Mouse (Mus musculus): Measurements from ENCODE around the gene Map3k5.

Gene Map3k5

DNA sequence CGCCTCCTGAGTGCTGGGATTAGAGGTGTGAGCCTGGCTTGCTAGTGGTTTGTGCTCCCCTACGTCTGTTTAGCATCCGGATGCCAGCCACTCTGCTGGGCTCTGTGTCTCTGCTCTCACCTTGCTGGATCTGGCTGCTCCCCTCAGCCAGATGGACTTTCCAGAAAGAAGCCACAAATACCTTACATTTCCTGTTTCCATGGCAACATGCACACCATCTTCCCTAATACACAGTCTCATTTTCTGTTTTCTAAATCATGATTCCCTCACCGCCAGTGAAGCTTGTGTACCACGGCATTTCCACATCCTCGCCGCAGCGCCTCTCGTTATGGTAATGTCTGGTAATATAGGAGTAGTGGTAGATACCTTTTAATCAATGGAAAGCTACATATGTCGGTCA lies 84.1 kb downstream of the Map3k5 start:
- DNase-seq, result no peak

DNA sequence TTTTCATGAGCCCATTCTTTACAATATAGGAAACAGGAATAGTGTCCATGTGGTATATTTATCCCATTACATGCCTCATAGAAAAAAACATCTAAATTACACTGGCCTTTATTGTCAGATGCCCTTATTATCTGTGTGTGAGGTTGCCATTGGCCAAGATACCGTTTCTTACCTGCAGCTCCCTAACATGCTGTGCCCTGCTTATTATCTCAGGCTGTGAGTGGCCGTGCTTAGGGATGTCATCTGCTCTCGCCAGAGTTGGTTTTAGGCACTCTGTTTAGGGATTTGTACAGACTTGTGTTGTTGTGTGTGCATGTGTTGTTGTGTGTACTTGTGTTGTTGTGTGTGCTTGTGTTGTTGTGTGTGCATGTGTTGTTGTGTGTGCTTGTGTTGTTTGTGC lies 84.5 kb downstream of the Map3k5 start:
- DNase-seq, result no peak

DNA sequence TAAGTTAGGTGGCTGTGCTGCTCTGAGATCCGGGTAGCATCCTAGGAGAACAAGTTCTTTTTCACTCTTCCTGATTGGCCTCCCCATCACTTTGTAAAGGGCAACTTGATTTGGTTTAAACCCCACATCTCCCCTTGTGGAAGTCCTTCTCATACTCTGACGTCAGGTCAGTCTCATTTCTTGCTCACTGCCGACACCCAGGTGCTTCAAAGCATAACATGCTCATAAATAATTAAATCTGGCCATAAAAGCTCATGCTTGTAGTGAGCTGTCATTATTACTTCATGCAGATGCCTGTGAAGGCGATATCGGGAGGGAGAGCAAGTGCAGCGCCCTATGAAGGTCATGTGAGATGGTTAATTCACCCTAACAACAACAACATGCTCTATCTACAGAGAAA lies 87.0 kb downstream of the Map3k5 start:
- no peak for DNase-seq

DNA sequence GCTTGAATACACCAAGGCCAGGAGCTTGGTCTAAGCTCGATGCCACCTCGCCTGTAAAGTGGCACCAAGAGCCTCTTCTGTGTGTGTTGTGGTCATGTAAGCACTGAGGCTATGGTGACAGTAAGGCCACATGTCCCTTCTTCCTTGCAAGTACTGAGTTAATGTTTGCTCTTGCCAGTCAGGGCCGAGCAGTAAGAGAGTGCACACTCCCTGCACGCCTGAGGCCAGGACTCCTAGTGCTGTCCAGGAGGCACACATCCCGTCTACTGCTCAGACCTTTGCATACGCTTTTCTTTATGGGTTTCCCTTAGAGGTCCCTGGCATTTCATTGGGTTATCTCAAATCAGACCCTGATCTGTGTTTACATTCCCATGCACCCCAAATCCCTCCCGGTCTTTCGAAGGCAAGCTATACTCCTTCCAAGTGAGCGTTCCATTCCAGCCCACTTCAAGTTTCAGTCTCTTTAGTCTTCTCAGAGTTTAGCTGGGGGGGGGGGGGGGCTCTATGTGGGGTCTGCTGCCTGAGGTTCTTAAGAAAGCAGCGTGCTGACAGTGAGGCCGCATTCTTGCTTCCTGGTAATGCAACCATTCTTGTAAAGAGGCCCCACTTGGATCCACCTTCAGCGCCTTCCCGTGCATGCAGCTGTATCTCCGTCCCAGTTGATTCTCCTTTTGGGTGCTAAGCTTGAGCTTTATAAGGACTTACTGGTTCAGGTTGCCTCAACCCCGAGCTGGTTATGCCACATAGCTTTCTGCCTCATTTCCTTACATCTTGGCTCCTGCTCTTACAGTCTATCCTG lies 87.6 kb downstream of the Map3k5 start:
- no peak for DNase-seq

DNA sequence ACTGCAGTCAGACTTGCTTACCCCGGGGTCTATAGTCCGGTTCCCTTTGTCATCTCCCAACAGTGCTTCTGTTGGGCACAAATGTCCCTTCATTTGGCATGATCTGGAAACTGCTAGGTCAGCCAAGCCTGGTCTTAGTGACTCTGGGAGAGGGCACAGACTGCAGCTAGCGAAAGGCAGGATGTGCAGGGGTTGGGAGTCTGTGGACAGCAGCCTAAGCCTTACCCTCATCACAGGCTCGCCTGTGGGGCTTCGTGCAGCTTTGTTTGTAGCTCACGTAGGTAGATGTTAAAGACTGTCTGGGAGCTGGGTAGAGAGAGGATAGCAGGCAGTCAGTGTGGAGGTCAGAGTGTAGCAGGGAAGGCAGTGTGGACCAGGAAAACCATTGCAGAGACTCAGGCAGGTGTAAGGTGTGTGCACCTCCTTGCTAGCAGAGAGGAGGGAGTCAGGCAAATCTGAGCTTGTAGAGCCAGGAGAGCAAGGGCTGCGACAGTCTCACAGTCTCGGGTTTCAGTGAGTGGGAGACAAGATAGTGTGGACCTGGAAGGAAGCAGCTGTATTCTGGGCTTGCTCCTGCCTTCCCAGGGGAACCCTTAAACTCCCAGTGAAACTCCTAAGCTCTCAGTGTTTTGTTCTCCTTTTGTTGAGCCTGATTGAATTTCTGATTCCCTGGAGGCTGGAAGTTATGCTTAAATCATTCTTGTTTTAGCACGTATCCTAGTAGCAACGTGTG lies 88.5 kb downstream of the Map3k5 start:
- DNase-seq, result no peak

DNA sequence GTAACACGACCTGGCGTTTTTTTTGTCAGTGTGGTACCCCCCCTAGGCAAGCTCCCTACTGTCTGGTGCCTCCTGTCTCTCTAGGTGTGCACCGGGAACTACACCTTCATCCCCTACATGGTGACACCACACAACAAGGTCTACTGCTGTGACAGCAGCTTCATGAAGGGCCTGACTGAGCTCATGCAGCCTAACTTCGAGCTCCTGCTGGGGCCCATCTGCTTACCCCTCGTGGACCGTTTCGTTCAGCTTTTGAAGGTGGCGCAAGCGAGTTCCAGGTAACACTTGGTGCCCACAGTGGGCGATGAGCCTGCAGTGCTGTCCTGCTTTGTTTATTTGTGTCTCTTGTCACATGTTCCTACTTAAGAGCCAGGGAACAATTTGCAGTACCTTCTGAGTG lies 89.3 kb downstream of the Map3k5 start:
- no peak for DNase-seq

DNA sequence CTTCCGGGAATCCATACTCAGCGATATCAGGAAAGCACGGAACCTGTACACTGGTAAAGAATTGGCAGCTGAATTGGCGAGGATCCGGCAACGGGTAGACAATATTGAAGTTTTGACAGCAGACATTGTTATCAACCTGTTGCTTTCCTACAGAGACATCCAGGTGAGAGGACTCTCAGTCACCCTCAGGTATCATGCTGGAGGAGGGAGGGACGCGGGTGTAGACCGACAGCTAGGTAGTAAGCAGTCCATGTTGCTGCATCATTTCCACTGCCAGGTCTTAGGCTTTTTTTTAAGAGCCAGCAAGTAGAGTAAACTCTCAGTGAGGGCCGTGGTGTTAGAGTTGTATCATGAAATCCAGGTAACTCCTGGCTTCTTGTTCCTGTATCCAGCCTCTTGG lies 90.6 kb downstream of the Map3k5 start:
- DNase-seq, result no peak

DNA sequence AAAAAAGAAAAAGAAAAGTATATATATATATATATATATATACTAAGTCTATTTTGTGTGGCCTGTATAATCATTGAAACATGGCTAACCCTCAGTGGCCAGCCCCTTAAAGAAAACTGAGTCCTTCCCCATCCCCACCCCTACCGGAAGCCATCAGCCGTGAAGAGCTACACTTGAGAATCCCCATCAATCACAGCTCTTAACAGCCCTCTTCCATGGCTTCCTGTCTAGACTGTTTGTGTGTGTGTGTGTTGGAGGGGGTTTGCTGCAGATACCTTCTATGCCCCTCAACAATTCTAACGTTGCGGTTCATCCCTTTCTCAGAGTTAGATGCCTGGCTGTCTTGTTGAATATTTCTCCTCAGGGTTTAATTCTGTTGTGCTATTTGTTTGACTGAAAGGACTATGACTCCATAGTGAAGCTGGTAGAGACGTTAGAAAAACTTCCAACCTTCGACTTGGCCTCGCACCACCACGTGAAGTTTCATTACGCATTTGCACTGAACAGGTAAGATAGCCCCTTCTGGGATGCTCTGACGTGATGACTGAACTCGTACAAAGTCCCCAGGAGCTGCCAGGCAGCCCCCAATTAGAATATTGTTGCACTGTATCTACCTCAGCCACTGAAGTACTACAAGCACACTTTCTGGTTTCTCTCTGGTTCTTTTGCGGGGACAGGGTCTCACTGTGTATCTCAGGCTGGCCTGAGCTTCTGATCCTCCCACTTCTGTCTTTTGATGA lies 91.7 kb downstream of the Map3k5 start:
- DNase-seq, result no peak

DNA sequence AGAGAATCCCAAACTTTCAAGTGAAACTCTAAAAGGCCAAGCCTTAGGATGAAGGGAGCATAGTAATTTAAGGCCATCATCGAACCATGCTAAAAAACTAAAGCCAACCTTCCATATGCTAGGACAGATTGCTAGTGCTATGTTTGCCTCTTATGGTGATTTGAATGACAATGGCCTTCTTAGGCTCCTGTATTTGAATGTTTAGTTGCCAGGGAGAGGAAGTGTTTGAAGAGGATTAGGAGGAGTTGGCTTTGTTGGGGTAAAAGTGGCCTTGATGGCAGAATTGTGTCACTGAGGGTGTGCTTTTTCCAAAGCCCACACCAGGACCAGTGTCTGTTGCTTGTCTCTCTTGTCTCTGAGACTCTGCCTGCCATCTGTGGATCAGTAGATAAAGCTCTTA lies 96.4 kb downstream of the Map3k5 start:
- DNase-seq, result no peak

DNA sequence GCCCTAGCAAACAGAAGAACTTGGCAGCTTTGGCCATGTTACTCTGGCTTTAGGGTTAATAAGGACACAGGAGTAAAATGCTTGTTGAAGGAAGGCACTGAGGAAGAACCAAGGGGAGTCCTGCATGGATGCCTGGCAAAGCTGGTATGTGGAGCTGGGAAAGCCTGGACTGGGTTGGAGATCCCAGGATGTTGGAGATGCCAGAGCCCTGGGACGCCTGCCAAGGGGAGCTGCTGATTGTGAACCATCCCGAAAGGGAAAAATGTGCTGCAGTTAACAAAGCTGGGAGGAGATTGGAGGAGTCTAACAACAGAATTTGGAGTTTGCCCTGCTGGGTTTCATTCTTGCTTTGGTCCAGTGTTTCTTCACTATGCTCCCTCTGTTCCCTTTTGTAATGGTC lies 97.7 kb downstream of the Map3k5 start:
- peak; percentile 94 for DNase-seq

DNA sequence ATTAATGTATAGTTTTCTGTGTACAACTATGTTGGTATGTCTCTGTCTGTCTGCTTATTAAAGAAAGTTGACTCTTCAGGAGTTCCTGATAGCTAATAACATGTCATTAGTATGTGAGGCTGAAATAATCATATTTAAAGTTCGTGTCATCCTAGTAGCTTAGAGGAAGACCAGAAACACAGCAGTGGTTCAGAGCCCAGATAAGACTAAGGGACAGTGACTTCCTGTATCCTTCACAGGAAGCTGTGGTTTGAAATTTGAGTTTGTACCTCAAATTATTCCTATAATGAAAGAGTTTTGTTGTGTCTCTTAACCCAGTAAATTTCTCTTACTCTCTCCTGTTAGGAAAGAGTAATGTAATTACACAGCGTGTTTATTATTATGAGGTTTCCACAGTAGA lies 102.1 kb downstream of the Map3k5 start:
- DNase-seq, result no peak

DNA sequence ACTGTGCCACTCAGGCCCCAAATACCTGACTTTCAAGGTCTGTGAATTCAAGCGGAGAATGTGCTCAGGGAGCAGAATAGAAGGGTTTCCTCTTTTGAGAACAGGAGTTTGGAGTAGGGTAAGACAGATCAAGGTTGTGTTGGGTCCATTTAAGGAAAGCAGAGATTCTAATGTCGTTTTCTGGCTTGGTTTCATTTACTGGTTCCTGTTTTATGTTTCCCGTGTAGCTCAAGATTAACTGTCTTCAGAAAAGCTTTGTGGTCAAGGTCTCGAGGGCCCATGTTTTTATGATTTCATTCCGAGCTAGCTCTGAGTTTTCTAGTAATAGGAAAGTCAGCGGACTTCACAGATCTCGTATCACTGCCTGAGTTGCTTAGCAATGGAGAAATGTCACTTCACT lies 102.6 kb downstream of the Map3k5 start:
- DNase-seq, result no peak

DNA sequence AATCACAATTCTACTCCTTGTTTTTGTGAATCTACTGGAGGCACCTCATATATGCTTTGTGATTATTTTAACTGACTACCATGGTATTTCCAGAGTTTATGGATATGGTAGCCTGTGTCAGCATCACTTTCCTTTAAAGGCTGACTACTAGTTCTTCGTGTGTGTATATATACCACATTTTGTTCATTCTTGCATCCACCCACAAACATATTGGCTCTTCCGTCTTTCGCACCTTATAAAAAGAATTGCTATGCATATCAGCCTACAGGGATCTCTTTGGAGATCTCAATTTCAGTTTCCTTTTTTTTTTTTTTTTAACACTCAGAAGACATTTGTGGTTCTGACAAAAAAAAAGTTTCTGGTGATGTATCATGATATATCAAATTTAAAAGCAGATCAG lies 105.3 kb downstream of the Map3k5 start:
- DNase-seq, result no peak

DNA sequence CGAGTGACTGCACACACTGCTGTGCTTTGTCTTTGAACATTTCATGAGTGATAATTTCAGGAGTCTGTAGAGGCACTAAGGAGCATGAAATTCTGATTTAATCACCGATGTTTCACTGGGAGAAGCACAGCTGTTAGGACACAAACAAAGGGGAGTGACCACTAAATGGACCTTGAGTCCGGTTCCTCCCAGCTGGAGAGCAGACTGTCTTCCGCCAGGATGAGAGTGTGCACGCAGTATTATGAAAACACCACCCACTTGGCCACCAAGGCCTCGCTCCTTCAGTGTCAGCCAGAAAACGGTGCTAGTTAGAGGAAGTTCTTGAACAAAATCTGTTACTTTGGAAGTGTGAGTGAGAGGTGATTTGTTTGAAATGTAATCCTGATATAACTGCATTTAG lies 105.8 kb downstream of the Map3k5 start:
- DNase-seq, result peak; percentile 75

DNA sequence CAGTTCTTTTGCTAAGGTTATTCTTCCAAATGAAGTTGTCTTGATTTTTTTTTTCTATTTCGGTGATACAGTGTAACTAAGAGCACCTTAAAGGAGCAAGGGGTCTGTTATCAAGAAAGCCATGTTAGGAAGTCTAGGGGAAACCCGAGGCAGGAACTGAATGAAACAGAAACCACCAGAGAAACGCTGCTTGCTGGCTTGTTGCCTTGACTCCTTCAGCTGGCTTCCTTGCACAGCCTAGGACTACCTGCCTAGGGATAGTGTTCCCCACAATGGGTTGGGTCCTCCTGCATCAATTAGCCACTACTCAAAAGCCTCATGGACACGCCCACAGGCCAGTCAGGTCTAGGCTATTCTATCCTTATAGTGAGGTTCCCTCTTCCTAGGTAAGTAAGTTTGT lies 106.4 kb downstream of the Map3k5 start:
- no peak for DNase-seq

DNA sequence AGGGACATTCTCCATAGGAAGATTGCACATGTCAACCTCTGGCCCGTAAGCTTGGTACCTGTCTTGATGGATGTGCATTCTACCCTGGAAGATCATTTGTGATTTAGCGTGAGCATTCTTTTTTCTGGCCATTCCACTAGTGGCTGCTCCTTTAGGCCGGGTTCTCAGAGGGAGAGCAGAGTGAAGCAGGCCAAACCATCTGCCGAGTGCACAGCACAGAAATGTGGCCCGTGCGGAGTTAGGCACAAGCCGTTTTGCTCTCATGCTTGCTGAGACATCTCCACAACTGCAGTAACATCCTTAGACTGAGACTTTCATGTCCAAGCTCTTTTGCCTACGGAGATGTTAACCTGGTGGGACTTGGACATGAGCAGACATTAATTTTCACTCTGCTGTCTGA lies 107.8 kb downstream of the Map3k5 start:
- no peak for DNase-seq

DNA sequence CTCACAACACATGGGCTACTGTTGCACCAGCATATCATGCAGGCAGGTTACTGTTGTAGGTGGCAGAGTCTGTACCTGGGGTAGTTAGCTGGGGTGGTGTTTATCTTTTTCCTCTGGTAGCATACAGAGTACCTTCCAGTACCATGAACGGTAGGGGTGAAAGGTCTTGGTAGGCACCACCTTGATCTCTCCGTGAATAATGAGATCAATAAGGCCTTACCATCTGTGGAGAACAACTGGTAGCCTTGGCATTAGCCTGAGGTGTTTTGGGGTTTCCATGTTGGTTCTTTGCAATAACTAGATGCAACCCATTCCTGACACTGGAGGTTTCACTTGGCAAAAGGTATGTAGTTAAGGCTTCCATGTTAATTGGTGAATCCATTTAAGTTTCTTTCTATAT lies 109.8 kb downstream of the Map3k5 start:
- DNase-seq, result no peak

DNA sequence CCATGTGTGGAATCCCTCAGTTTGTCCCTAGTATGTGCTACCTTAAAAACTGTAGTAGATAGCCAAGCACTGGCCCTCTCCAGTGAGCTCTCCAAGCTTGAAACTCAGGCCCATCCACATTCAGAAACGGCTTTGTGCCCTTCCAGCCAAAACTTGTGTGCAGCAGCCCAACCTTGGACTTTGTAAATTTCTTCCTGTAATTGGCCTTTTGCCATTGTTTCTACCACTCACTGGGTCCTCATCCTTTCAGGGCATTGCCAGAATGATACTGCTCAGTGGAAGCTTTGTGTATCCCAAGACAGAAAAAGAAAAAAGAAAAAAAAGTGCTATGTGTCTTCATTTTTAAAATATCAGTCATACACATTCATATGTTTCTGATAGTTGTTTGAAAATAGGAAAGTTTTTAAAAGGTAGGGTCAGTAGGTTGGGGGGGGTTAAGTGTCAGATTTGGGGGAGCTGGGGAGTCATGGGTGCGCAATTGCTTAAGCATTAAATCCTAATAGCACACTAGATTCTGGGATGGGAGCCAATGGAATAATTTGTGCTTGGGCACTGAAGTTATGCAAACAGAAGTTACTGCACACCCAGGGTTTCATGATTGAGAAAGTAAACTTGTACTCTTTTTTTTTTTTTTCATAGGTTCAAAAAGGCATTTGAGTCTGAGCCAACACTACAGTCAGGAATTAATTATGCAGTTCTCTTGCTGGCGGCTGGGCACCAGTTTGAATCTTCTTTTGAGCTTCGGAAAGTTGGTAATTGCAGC lies 111.6 kb downstream of the Map3k5 start:
- DNase-seq, result peak; percentile 89

DNA sequence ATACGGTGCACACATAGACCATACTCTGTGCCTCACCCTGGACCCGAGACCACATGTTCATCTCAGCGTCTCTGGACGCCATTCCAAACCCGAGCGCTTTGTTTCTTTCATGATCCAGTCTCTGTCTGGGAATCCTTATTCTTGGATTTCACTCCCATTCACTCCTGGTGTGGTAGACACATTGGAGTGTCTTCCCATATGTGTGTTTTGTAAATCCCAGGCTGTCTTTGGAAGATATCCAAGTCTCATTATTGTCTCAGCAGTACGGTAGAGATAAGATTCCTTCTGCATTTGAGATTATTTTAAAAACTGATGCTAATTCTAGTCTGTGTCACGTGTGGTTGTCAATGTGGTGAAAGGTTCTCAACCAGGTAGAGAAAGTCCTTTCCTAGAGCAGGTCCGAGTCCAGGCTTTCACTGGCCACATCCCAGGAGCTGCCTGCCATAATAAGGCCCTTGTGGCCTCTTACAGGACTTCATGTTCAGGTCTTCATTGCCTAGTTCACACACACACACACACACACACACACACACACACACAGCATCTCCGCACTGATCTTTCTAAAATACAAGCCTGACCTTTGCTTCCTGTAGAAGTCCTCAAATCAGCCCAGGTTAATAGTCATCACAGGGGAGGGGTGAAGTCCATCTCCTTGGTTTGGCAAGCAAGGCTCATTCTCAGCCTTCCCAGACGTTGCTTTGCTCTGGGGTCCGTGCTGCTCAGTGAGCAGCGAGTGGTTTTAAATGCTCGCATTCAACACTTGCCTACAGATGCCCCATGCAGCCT lies 122.8 kb downstream of the Map3k5 start:
- DNase-seq, result peak; percentile 74

DNA sequence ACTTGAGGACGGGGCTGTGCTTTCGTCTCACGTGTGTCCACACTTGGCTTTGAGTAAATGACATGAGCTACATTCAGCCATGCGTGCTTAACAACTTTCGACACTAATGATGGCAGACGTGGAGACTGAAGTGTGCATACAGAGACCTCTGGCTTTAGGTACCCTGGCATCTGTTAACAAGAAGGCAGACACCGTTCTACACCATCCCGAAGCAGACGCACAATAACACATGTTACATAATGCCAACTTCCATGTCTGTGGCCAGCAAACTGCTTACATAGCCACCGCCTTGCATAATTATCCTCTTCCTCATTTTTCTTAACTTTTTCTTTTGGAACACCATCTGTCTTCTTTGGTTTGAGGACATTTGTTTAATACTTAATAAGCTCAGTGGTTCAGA lies 123.8 kb downstream of the Map3k5 start:
- DNase-seq, result no peak

DNA sequence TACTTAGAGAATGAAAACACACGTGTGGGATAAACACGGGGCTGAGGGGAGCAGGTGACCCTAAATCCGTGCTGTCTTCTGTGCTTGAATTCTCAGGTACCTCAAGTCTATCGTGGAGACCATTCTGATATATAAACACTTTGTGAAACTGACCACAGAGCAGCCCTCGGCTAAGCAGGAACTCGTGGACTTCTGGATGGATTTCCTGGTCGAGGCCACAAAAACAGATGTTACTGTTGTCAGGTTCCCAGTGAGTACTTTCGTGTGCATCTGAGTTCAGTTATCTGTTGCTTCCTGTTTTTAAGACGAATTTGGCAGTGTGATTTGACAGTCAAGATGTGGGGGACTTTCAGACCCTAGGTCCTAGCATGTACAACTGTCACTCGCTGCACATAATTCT lies 124.6 kb downstream of the Map3k5 start:
- no peak for DNase-seq

DNA sequence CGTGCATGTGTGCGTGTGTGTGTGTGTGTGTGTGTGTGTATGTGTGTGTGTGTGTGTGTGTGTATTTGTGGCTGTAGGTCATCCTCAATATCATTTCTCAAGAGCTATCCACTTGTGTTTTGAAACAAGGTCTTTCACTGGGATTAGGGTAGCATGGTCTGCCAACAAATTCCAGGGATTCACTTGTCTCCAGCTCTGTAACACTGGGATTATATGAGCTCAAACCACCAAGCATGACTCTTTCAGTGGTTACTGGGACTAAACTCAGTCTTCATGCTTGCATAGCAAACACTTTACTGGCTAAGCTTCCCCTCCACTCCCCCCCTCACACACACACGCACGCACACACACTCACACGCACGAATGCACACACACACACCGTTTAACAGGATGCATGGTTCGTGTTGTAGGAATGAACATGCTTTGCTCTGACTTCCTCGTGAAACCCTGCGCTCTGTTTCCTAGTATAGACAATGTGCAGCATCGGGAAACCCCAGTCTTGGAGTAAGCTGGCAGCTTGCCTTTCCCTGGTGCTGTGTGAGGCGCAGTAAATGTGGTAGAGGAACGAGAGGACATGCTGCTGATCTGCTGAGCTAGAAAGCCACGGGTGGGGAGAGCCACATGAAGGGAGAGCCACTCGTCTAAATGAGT lies 126.2 kb downstream of the Map3k5 start:
- no peak for DNase-seq
